Comparison of ENCODE assay signal across 11 mouse cellular contexts in genomic region chr9:41612802-41613550, GRCm38 (mm10).
DNase-seq lines count a peak whose midpoint lies in the region; ATAC-seq and TF ChIP-seq lines count a peak whose summit lies in the region.
"Had no signal": no experiment of that assay in that cellular context is flagged by ENCODE, and none has a peak within 500 bp of the region (broad histone marks: within the 10 kb centered on the region; RNA-seq: fewer than 3 reads in every experiment).

No protein-coding gene starts in this region.

- H3K36me3 ChIP-seq in kidney, postnatal 0 days (ENCODE audit: insufficient read depth, low read length) = no peaks in the 10 kb centered on the region
- H3K36me3 ChIP-seq in forebrain, embryonic 12.5 days (replicated peaks) = no peaks in the 10 kb centered on the region
- no peaks in the 10 kb centered on the region for H3K36me3 ChIP-seq in limb, embryonic 11.5 days (ENCODE audit: control insufficient read depth, insufficient read depth, low read length)
- H3K36me3 ChIP-seq in liver, postnatal 0 days (replicated peaks; ENCODE audit: insufficient read depth, low read length) = no peaks in the 10 kb centered on the region
- H3K36me3 ChIP-seq: G1E had no signal

- no peak overlapping the region for H3K27ac ChIP-seq in kidney, postnatal 0 days
- peak overlapping the region; percentile 95 for H3K27ac ChIP-seq in forebrain, embryonic 12.5 days
- peak overlapping the region; percentile 80 for H3K27ac ChIP-seq in limb, embryonic 11.5 days (replicated peaks; ENCODE audit: low read depth, low read length)
- no peak overlapping the region for H3K27ac ChIP-seq in liver, postnatal 0 days (ENCODE audit: low read depth)
- H3K27ac ChIP-seq: liver, embryonic 14.5 days had no signal

- H3K27me3 ChIP-seq in kidney, postnatal 0 days (ENCODE audit: insufficient read depth, low read length) = no peaks in the 10 kb centered on the region
- H3K27me3 ChIP-seq in forebrain, embryonic 12.5 days = no peaks in the 10 kb centered on the region
- H3K27me3 ChIP-seq in limb, embryonic 11.5 days (ENCODE audit: control insufficient read depth, insufficient read depth, low read length) = no peaks in the 10 kb centered on the region
- H3K27me3 ChIP-seq in liver, postnatal 0 days (ENCODE audit: insufficient read depth, low read length) = no peaks in the 10 kb centered on the region

- TF ChIP-seq EP300 in liver, postnatal 0 days (IDR thresholded peaks at IDR 0.05; ENCODE audit: low read depth) = no peak

- H3K4me3 ChIP-seq in kidney, postnatal 0 days (replicated peaks; ENCODE audit: low read depth, low read length) = no peak overlapping the region
- peak overlapping the region; percentile 10; the same call in 1 of the 2 replicates for H3K4me3 ChIP-seq in forebrain, embryonic 12.5 days (replicated peaks)
- no peak overlapping the region for H3K4me3 ChIP-seq in limb, embryonic 11.5 days (ENCODE audit: low read depth, low read length)
- H3K4me3 ChIP-seq in liver, postnatal 0 days (ENCODE audit: low read depth, low read length) = no peak overlapping the region

- no peaks in the 10 kb centered on the region for H3K9me3 ChIP-seq in kidney, postnatal 0 days (replicated peaks; ENCODE audit: low read length)
- no peaks in the 10 kb centered on the region for H3K9me3 ChIP-seq in forebrain, embryonic 12.5 days
- no peaks in the 10 kb centered on the region for H3K9me3 ChIP-seq in limb, embryonic 11.5 days (ENCODE audit: control insufficient read depth, low read length)
- H3K9me3 ChIP-seq in liver, postnatal 0 days (ENCODE audit: low read length) = no peaks in the 10 kb centered on the region
- H3K9me3 ChIP-seq: G1E had no signal

- no peak for TF ChIP-seq CTCF in kidney, postnatal 0 days (IDR thresholded peaks at IDR 0.05; ENCODE audit: low read depth)
- TF ChIP-seq CTCF in liver, postnatal 0 days (IDR thresholded peaks at IDR 0.05; ENCODE audit: low read depth) = no peak

- 67% methylated on average over 14 of the region's 14 CpGs for WGBS in kidney, postnatal 0 days
- WGBS in forebrain, embryonic 12.5 days = 23% methylated on average over 14 of the region's 14 CpGs
- 48% methylated on average over 14 of the region's 14 CpGs for WGBS in limb, embryonic 11.5 days
- 75% methylated on average over 14 of the region's 14 CpGs for WGBS in liver, postnatal 0 days (ENCODE audit: insufficient replicate concordance)

- no peak overlapping the region for H3K9ac ChIP-seq in kidney, postnatal 0 days (ENCODE audit: low read depth, low read length)
- H3K9ac ChIP-seq in forebrain, embryonic 12.5 days = peak overlapping the region; percentile 27; the same call in 1 of the 2 replicates
- H3K9ac ChIP-seq in limb, embryonic 11.5 days (ENCODE audit: low read length) = no peak overlapping the region; the same call in 1 of the 2 replicates
- no peak overlapping the region for H3K9ac ChIP-seq in liver, postnatal 0 days (replicated peaks)
- H3K9ac ChIP-seq: liver, embryonic 14.5 days had no signal

- no peak for ATAC-seq in kidney, postnatal 0 days (replicated peaks; ENCODE audit: low FRiP score, low read depth)
- ATAC-seq in forebrain, embryonic 12.5 days (ENCODE audit: low FRiP score) = peak; percentile 36; the same call in 1 of the 2 replicates
- no peak for ATAC-seq in limb, embryonic 11.5 days (ENCODE audit: insufficient number of reproducible peaks, low FRiP score, low TSS enrichment, low read depth)
- ATAC-seq in liver, postnatal 0 days = no peak

- DNase-seq in kidney, postnatal 0 days (ENCODE audit: low spot score) = no peak
- DNase-seq in kidney, postnatal 10 days = no peak
- DNase-seq in limb, embryonic 11.5 days (ENCODE audit: low spot score) = no peak
- DNase-seq in retina, postnatal 1 day = peak; percentile 31
- no peak for DNase-seq in kidney, postnatal 25 days
- DNase-seq in liver, postnatal 0 days = no peak
- no peak for DNase-seq in thymus, postnatal 0 days (ENCODE audit: low spot score)
- DNase-seq: thymus, adult 18-20 months had no signal

- H3K4me1 ChIP-seq in kidney, postnatal 0 days (replicated peaks; ENCODE audit: insufficient read depth, low read length) = no peaks in the 10 kb centered on the region
- peaks cover 49% of the 10 kb centered on the region for H3K4me1 ChIP-seq in forebrain, embryonic 12.5 days
- H3K4me1 ChIP-seq in limb, embryonic 11.5 days (ENCODE audit: control insufficient read depth, insufficient read depth, low read length) = peaks cover 25% of the 10 kb centered on the region
- no peaks in the 10 kb centered on the region for H3K4me1 ChIP-seq in liver, postnatal 0 days (ENCODE audit: insufficient read depth)

- peak overlapping the region; percentile 35; the same call in 1 of the 2 replicates for H3K4me2 ChIP-seq in kidney, postnatal 0 days (ENCODE audit: low read length)
- peak overlapping the region; percentile 47 for H3K4me2 ChIP-seq in forebrain, embryonic 12.5 days
- no peak overlapping the region for H3K4me2 ChIP-seq in limb, embryonic 11.5 days (ENCODE audit: low read depth, severe bottlenecking)
- H3K4me2 ChIP-seq in liver, postnatal 0 days (ENCODE audit: low read depth, low read length) = no peak overlapping the region

Comparison
In these comparisons a context has a peak if more than half of its experiments do, and no peak if none do; other contexts are left out.
1. H3K27ac ChIP-seq: peak in forebrain, embryonic 12.5 days (single experiment) and limb, embryonic 11.5 days (single experiment); none in kidney, postnatal 0 days (single experiment) and liver, postnatal 0 days (single experiment).
2. H3K4me2 ChIP-seq: peak in kidney, postnatal 0 days (single experiment) and forebrain, embryonic 12.5 days (single experiment); none in limb, embryonic 11.5 days (single experiment) and liver, postnatal 0 days (single experiment).